Mouse (Mus musculus): ENCODE data around the gene Mcat.

- TF ChIP-seq CTCF (IDR thresholded peaks at IDR 0.05), result no peak
- TF ChIP-seq POLR2A (IDR thresholded peaks at IDR 0.05; ENCODE audit: insufficient read depth, low read depth, low read length), result no peak
- no peak for TF ChIP-seq EP300 (IDR thresholded peaks at IDR 0.05; ENCODE audit: insufficient read depth, low read depth, low read length)
These were observed 21.8 kb downstream of the Mcat start for GRCm38 (mm10) chr15:83541647-83542287.

All from heart, adult 2 months (tissue).